Mouse (Mus musculus) liver, embryonic 15.5 days (tissue): Measurements from ENCODE around the gene Gorasp2. TPM values are rescaled to one million over a fixed set of nuclear protein-coding genes. Genes with fewer than 3 reads are reported as not detected.

Source experiments
- ATAC-seq: fragments of 200-750 bp; cut with Nextera tagmentation; 2 replicates; pipeline ENCODE4 v1.8.0; 2017; ENCODE audit warnings: moderate number of reproducible peaks, mild to moderate bottlenecking, moderate library complexity; ENCODE audit not compliant: insufficient read depth
- H3K27ac ChIP-seq: fragments of 300-500 bp; sonication (generic); replicated peaks from 2 replicates; pipeline ENCODE4 v1.5.1; 2015; ENCODE audit warnings: mild to moderate bottlenecking, inconsistent platforms
- H3K27me3 ChIP-seq: fragments of 300-500 bp; sonication (generic); 2 replicates; pipeline ENCODE4 v1.6.1; 2015; ENCODE audit warnings: mild to moderate bottlenecking, inconsistent platforms
- H3K36me3 ChIP-seq: fragments of 300-500 bp; sonication (generic); replicated peaks from 2 replicates; pipeline ENCODE4 v1.6.1; 2015; ENCODE audit warnings: moderate library complexity, mild to moderate bottlenecking, inconsistent platforms
- H3K4me1 ChIP-seq: fragments of 300-500 bp; sonication (generic); replicated peaks from 2 replicates; pipeline ENCODE4 v1.6.1; 2015; ENCODE audit warnings: inconsistent platforms
- H3K4me2 ChIP-seq: fragments of 300-500 bp; sonication (generic); 2 replicates; pipeline ENCODE4 v1.6.1; 2015; ENCODE audit warnings: moderate library complexity, mild to moderate bottlenecking, inconsistent platforms
- H3K4me3 ChIP-seq: fragments of 300-500 bp; sonication (generic); replicated peaks from 2 replicates; pipeline ENCODE4 v1.5.1; 2015; ENCODE audit warnings: mild to moderate bottlenecking, inconsistent platforms
- H3K9ac ChIP-seq: fragments of 300-500 bp; sonication (generic); 2 replicates; pipeline ENCODE4 v1.6.1; 2015; ENCODE audit warnings: moderate library complexity, mild to moderate bottlenecking, inconsistent platforms
- H3K9me3 ChIP-seq: fragments of 300-500 bp; sonication (generic); replicated peaks from 2 replicates; pipeline ENCODE4 v1.6.1; 2016; ENCODE audit warnings: inconsistent platforms
- WGBS: fragments of 180-500 bp; shearing (Covaris S2); methylation state at CpG from one replicate; pipeline ENCODE4 v1.1.7; 2015; ENCODE audit warnings: mixed read lengths; ENCODE audit not compliant: insufficient replicate concordance; 5-methylcytosine and 5-hydroxymethylcytosine counted together
- polyA plus RNA-seq: library from polyadenylated mRNA; unstranded; fragments of >200 nt; fragmentation: Nextera tagmentation; extraction: Ambion mirVana; gene quantifications from 2 replicates; pipeline ENCODE4 v1.2.1, GENCODE M21; 2015

The Gorasp2 gene
- 55.9 and 57.8 TPM in 2 replicates for polyA plus RNA-seq

DNA sequence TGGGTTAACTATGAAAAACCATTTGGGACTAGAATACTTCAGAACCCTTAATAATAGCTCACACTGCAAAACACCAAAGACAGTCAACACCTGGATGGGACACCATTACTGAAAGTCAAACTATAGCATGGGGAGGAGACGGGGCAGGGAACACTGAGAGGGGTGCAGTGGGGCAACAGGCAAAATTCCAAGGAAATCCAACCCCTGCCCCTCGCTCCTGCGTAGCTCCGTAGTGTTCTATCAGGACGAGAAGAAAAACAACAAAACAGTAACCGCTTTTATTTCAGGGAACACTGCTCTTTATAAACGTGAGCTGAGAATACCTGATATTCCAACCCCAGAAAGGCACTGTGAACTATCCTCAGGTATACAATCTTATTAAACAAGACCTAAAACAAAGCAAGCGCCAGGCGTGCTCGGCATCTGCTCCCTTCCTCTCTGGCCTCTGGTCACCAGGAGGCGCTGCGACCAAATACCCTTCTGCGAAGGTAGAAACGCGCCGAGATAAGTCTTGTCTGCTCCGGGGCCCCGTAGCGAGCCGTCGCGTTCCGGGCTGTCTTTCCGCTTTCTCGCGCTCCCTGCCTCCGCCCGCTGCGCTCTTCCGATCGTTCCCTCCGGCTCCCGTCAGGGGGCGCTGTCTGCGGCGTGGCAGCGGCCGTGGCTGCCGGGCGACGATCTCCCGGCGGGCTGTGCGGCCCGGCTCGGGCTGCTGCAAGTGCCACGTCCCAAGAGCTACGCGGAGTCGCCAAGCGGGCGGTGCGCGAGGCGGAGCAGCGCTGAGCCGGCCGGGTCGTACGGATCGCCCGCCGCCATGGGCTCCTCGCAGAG lies at the start of gene Gorasp2:
Gene Gorasp2, plus strand, starts transcription at position 690 of the 828 bp plus-strand sequence.
- H3K27ac ChIP-seq, result peak within 1 kb of the TSS; percentile 93
- ATAC-seq, result peak; percentile 95
- WGBS, result 2% methylated on average over 64 of the region's 64 CpGs
- peak within 1 kb of the TSS; percentile 89 for H3K9ac ChIP-seq
- peaks cover 33% of the 10 kb centered on the region for H3K4me1 ChIP-seq
- no peaks in the 10 kb centered on the region for H3K9me3 ChIP-seq
- peaks cover 20% of the 10 kb centered on the region; the same call in 1 of the 2 replicates for H3K27me3 ChIP-seq
- H3K4me2 ChIP-seq, result peak within 1 kb of the TSS; percentile 91
- H3K36me3 ChIP-seq, result no peaks in the 10 kb centered on the region
- peak within 1 kb of the TSS; percentile 91 for H3K4me3 ChIP-seq

DNA sequence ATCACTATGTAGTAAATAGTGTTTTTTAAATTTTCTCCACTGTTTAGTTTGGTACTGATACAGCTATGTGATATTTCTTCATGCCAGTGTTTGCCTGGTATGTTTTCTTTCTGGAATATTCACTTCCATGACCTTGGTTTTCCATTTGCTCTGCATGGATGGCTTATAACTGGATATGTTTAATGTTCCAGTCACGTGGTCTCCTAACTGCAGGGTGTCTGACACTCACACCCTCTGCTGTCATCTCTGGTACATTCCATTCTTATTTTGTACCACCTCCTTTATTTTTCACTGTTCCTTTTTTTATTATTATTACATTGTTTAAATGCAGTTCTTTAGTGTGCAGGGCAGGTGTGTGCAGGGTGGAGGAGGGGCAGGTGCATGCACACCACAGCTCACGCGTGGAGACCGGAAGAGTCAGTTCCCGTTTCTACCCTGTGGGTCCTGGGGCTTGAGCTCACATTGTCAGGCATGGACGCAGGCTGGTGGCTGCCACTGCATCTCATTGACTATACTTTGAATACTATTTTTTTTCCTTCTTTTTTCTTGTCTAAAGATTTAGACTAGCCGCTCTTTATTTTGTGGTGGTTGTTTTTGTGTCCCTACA lies 46.5 kb upstream of the Gorasp2 start:
- no peak overlapping the region for H3K27ac ChIP-seq
- no peaks in the 10 kb centered on the region for H3K9me3 ChIP-seq
- no peaks in the 10 kb centered on the region for H3K4me1 ChIP-seq
- ATAC-seq, result no peak
- H3K9ac ChIP-seq, result no peak overlapping the region
- 54% methylated on average over 7 of the region's 7 CpGs for WGBS
- no peaks in the 10 kb centered on the region for H3K36me3 ChIP-seq
- no peak overlapping the region for H3K4me2 ChIP-seq
- H3K27me3 ChIP-seq, result no peaks in the 10 kb centered on the region
- H3K4me3 ChIP-seq, result no peak overlapping the region

DNA sequence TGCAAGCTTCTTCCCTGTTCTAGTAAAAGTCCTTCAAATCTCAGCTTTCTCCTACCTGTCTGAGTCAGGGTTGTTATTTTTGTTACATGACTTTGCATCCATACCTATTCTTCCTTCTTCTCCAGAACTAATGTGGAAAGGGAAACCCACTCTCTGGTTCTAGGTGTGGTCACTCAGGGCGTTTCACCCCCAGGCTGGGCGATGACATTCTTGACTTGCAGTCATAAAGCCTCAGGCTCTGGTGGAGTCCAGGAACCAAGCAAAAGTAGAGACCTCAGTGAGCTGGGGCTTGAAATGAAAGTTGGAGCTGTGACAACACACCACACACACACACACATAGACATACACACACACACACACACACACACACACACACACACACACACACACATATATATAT lies 45.3 kb upstream of the Gorasp2 start:
- no peaks in the 10 kb centered on the region for H3K9me3 ChIP-seq
- H3K9ac ChIP-seq, result no peak overlapping the region
- no peak overlapping the region for H3K4me2 ChIP-seq
- no peak overlapping the region for H3K27ac ChIP-seq
- ATAC-seq, result no peak
- 41% methylated on average over 2 of the region's 2 CpGs for whole genome bisulfite sequencing
- H3K4me1 ChIP-seq, result no peaks in the 10 kb centered on the region
- H3K36me3 ChIP-seq, result no peaks in the 10 kb centered on the region
- H3K4me3 ChIP-seq, result no peak overlapping the region
- no peaks in the 10 kb centered on the region for H3K27me3 ChIP-seq

DNA sequence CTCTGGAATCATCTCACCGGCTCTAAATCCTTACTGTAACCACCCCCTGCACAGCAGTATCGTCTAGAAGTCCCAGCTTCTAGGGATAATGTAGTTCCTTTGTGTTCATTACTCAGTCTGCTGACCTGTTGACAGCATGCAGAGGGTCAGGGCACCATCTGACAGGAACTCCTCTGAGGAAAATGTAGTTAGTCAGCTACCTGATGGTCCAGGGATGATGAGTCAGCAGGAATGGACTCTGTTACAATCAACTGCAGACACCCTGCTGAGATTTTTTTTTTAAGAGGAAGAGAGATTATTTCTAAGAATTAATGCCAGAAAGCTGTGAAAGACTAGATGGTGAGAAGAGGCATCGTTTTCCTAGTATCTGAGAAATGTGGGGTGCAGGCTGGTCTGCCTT lies 44.8 kb upstream of the Gorasp2 start:
- Histone ChIP-seq H3K27me3 (no peaks in the 10 kb centered on the region), H3K4me2 (no peak overlapping the region), H3K9ac (no peak overlapping the region), H3K4me3 (no peak overlapping the region), H3K4me1 (no peaks in the 10 kb centered on the region), H3K9me3 (no peaks in the 10 kb centered on the region), H3K27ac (no peak overlapping the region), H3K36me3 (no peaks in the 10 kb centered on the region)
- 52% methylated on average over 3 of the region's 3 CpGs for WGBS
- ATAC-seq, result no peak

DNA sequence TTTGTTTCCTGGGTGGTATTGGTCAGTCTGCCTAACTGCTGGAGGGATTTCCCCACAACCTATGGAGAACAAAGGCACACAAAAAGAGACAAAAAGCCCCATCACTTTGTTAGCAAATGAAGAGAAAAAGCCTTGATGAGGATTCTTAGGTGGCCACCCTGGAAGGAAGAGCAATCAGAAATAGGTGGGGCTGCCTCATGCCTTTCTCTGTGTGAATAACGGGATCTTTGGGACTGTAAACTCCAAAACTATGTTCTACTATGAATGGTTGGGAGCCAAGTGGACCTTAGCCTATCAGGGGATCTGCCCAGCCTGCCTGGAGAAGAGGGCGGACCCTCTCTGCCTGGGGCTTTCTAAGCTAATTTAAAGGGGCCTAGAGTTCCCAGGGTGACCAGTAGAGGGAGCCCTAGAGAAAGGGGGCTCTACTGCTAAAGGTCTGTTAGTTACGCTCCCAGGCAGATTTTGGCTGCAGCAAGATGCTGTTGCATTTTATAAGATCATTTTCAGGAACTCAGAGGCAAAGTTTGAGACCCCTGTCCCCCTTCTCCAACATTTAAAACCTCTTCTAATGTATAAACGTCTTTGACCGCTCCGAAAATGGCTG lies 42.0 kb upstream of the Gorasp2 start:
- Histone ChIP-seq H3K9me3 (no peaks in the 10 kb centered on the region), H3K4me2 (no peak overlapping the region), H3K36me3 (no peaks in the 10 kb centered on the region), H3K4me1 (no peaks in the 10 kb centered on the region), H3K4me3 (no peak overlapping the region), H3K27me3 (no peaks in the 10 kb centered on the region), H3K27ac (no peak overlapping the region), H3K9ac (no peak overlapping the region)
- no peak for ATAC-seq
- 76% methylated on average over 6 of the region's 6 CpGs for WGBS

DNA sequence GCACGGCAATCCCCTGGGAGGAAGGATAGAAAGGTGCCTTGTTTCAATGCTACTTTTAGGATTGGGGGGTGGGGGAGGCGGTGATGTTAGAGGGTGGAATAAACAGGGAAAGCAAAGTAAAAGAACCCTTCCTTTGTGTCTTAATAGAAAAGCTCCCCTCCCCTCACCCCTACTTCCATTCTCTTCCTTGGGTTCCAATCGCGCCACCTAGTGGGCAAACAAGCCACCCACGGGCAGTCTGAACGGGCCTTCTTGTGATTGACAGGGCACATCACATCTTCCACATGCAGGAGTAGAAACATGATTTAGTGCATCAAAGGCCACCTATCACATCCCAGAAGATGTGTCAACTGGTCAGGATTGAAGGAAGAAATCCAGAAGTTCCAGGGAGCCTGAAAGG lies 41.2 kb upstream of the Gorasp2 start:
- no peaks in the 10 kb centered on the region for H3K36me3 ChIP-seq
- WGBS, result 19% methylated on average over 6 of the region's 6 CpGs

DNA sequence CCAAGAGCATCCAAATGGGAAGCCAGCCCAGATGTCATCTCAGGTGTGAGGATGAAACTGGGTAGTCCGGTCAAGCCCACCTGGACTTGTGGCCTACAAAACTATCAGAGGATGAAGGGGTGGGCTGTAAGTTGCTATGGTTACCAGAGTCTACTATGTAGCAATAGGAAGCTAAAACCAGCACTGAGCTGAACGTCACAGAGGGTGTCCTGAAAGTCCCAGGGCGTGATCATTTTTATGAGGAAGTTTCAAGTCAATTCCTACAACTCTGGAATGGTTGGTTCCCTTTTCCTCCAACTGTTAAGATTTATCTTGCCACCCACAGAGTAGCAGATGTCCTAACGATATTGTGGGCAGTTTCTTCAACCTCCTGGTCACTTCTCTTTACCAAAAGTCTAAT lies 39.1 kb upstream of the Gorasp2 start:
- no peak for ATAC-seq
- WGBS, result 22% methylated on average over 4 of the region's 4 CpGs
- no peak overlapping the region for H3K9ac ChIP-seq
- H3K27ac ChIP-seq, result no peak overlapping the region
- no peaks in the 10 kb centered on the region for H3K36me3 ChIP-seq
- no peaks in the 10 kb centered on the region for H3K4me1 ChIP-seq
- H3K4me3 ChIP-seq, result no peak overlapping the region
- H3K27me3 ChIP-seq, result no peaks in the 10 kb centered on the region
- no peaks in the 10 kb centered on the region for H3K9me3 ChIP-seq
- H3K4me2 ChIP-seq, result no peak overlapping the region

More for the DNA sequence above, 41.2 kb upstream of the Gorasp2 start:
- Histone ChIP-seq H3K27me3 (no peaks in the 10 kb centered on the region), H3K4me1 (no peaks in the 10 kb centered on the region), H3K4me2 (no peak overlapping the region), H3K9ac (no peak overlapping the region), H3K9me3 (no peaks in the 10 kb centered on the region), H3K27ac (no peak overlapping the region), H3K4me3 (no peak overlapping the region)
- ATAC-seq, result no peak

DNA sequence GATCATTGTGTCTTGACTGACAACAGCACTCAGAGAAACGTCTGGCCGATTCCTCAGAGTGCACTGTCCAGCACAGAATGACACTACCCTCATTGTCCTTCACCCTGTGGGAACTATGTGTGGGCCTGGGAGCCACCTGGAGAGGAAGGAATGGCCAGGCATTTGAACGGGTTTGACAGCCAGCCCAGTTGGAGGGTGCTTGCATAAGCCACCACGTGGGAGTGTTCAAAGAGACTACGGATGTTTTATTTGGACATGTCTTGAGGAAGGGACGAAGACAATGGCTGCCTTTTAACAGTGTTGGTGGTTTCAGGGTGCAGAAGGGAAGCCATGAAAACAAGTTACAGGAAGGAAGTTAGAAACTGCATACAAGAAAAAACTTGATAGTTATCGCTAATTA lies 35.6 kb upstream of the Gorasp2 start:
- 38% methylated on average over 7 of the region's 7 CpGs for WGBS
- no peaks in the 10 kb centered on the region for H3K27me3 ChIP-seq
- H3K4me2 ChIP-seq, result no peak overlapping the region

DNA sequence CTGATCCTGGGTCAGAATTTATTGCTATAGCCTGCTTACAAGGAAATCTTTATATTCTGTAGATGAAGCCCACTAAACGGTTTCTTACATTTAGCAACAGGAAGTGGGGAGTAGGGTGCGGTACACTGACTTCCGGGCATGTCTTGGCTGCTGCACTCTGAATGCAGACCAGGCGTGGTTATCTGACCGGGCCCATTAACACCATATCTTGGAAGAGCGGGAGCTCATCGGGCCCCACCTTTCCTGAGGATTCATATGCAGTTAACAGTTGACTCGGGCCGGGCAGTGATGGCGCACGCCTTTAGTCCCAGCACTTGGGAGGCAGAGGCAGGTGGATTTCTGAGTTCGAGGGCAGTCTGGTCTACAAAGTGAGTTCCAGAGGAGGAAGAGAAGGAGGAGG lies 33.0 kb upstream of the Gorasp2 start:
- no peak overlapping the region for H3K4me2 ChIP-seq
- no peak for ATAC-seq
- no peaks in the 10 kb centered on the region for H3K36me3 ChIP-seq
- WGBS, result 44% methylated on average over 12 of the region's 12 CpGs
- no peak overlapping the region for H3K9ac ChIP-seq
- H3K4me1 ChIP-seq, result no peaks in the 10 kb centered on the region
- H3K9me3 ChIP-seq, result no peaks in the 10 kb centered on the region
- H3K4me3 ChIP-seq, result no peak overlapping the region
- H3K27me3 ChIP-seq, result no peaks in the 10 kb centered on the region
- H3K27ac ChIP-seq, result no peak overlapping the region

More for the DNA sequence above, 35.6 kb upstream of the Gorasp2 start:
- Histone ChIP-seq H3K9me3 (no peaks in the 10 kb centered on the region), H3K4me3 (no peak overlapping the region), H3K4me1 (no peaks in the 10 kb centered on the region), H3K9ac (no peak overlapping the region), H3K27ac (no peak overlapping the region), H3K36me3 (no peaks in the 10 kb centered on the region)
- no peak for ATAC-seq

DNA sequence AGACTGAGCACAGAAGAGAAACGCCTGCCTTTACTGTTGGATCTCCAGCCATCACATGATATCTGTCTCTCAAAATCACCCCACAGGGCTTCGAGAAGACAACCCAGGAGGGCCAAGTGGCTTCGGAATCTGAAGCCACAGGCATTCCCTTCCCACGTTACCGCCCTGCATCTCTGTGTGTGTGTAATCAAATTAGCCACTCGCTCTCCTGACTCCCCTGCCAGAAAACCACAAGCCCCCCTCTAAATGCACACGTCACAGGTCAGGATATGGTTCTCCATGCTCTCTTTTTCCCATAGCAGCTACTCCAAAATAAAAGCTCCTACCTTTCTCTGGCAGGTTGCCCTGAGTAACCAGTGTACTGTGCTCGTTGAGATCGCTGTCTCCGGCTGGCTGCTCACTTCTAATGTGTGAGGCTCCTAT lies 32.0 kb upstream of the Gorasp2 start:
- Histone ChIP-seq H3K9ac (no peak overlapping the region), H3K4me1 (no peaks in the 10 kb centered on the region), H3K4me3 (no peak overlapping the region), H3K4me2 (no peak overlapping the region), H3K27me3 (no peaks in the 10 kb centered on the region), H3K27ac (no peak overlapping the region), H3K36me3 (no peaks in the 10 kb centered on the region), H3K9me3 (no peaks in the 10 kb centered on the region)
- no peak for ATAC-seq
- WGBS, result 29% methylated on average over 10 of the region's 10 CpGs

DNA sequence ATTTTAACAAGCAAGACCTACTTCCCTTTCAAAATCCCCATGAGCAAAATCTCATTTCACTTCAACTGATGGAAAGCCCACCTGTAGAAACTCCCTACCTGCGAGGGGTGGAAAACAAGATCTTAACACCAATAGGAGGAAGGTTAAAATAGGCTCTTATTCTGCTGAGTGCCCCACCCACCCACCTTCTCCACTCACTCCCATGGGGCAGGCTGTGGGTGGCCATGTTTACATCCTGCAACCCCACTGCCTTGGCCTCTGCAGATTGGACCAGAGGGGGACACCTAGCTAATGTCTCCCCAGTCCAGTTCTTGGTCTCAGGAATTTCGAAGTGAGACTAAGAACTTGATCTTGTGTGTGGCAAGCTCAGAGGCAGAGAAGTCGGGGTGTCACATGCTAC lies 31.5 kb upstream of the Gorasp2 start:
- WGBS, result 40% methylated on average over 3 of the region's 3 CpGs
- no peaks in the 10 kb centered on the region for H3K4me1 ChIP-seq
- no peaks in the 10 kb centered on the region for H3K9me3 ChIP-seq
- H3K36me3 ChIP-seq, result no peaks in the 10 kb centered on the region
- H3K4me2 ChIP-seq, result no peak overlapping the region
- H3K4me3 ChIP-seq, result no peak overlapping the region
- H3K27ac ChIP-seq, result no peak overlapping the region
- no peak overlapping the region for H3K9ac ChIP-seq
- no peak for ATAC-seq
- H3K27me3 ChIP-seq, result no peaks in the 10 kb centered on the region
